9 mouse cellular contexts compared by ENCODE assay signal in the genomic region with DNA sequence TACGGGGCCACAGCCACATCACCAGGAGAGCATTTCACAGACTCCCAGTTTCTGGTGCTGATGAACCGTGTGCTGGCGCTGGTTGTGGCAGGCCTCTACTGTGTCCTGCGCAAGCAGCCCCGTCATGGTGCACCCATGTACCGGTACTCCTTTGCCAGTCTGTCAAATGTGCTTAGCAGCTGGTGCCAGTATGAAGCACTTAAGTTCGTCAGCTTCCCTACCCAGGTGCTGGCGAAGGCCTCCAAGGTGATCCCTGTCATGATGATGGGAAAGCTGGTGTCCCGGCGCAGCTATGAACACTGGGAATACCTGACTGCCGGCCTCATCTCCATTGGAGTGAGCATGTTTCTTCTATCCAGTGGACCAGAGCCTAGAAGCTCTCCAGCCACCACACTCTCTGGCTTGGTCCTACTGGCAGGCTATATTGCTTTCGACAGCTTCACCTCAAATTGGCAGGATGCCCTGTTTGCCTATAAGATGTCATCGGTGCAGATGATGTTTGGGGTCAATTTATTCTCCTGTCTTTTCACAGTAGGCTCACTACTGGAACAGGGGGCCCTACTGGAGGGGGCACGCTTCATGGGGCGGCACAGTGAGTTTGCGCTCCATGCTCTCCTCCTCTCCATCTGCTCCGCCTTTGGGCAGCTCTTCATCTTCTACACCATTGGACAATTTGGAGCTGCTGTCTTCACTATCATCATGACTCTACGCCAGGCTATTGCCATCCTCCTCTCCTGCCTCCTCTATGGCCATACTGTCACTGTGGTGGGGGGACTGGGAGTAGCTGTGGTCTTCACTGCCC. TPM values are rescaled to one million over a fixed set of nuclear protein-coding genes. Genes with fewer than 3 reads are reported as not detected.
A peak's percentile ranks its signal among the peaks of the same experiment; 100 is the strongest.
DNase-seq lines count a peak whose midpoint lies in the region; ATAC-seq and TF ChIP-seq lines count a peak whose summit lies in the region.
"Had no signal": no experiment of that assay in that cellular context is flagged by ENCODE, and none has a peak within 500 bp of the region (broad histone marks: within the 10 kb centered on the region; RNA-seq: fewer than 3 reads in every experiment).

No protein-coding gene starts in this region.

- no peak overlapping the region for H3K9ac ChIP-seq in stomach, embryonic 15.5 days
- no peak overlapping the region for H3K9ac ChIP-seq in stomach, postnatal 0 days (ENCODE audit: low read length)
- no peak overlapping the region for H3K9ac ChIP-seq in limb, embryonic 12.5 days (replicated peaks)

- peaks cover 44% of the 10 kb centered on the region for H3K4me1 ChIP-seq in heart, embryonic 10.5 days
- peaks cover 45% of the 10 kb centered on the region for H3K4me1 ChIP-seq in stomach, embryonic 15.5 days
- no peaks in the 10 kb centered on the region; the same call in 1 of the 2 replicates for H3K4me1 ChIP-seq in stomach, postnatal 0 days (replicated peaks; ENCODE audit: control insufficient read depth, insufficient read depth)
- H3K4me1 ChIP-seq in limb, embryonic 12.5 days (replicated peaks), result peaks cover 32% of the 10 kb centered on the region

- no peak for DNase-seq in heart, embryonic 10.5 days (ENCODE audit: low spot score)
- DNase-seq in heart, postnatal 10 days, result no peak
- no peak for DNase-seq in stomach, postnatal 0 days (ENCODE audit: low spot score)
- no peak for DNase-seq in lung, postnatal 36 days
- DNase-seq in spleen, adult 18-20 months, result no peak
- DNase-seq: gastrocnemius, adult 2 months had no signal

- intact Hi-C loops in heart, postnatal 10 days (cut with DNase I), result no loop called here

- TF ChIP-seq EP300 in stomach, postnatal 0 days (optimal IDR thresholded peaks at IDR 0.05), result no peak

- ATAC-seq in stomach, embryonic 15.5 days (ENCODE audit: insufficient read depth, low FRiP score, low read depth), result no peak
- ATAC-seq in stomach, postnatal 0 days (ENCODE audit: low FRiP score, low TSS enrichment), result no peak
- no peak for ATAC-seq in limb, embryonic 12.5 days (ENCODE audit: insufficient number of reproducible peaks, insufficient read depth, low FRiP score, low TSS enrichment, low read depth)
- no peak for ATAC-seq in activated CD4-positive, CD25-positive, alpha-beta regulatory T cell, adult 4 months

- H3K4me3 ChIP-seq in heart, embryonic 10.5 days, result peak overlapping the region; percentile 15; the same call in 1 of the 2 replicates
- H3K4me3 ChIP-seq in stomach, embryonic 15.5 days (replicated peaks), result no peak overlapping the region
- H3K4me3 ChIP-seq in stomach, postnatal 0 days (ENCODE audit: low read depth, low read length), result no peak overlapping the region
- no peak overlapping the region for H3K4me3 ChIP-seq in limb, embryonic 12.5 days (replicated peaks)
- H3K4me3 ChIP-seq: gastrocnemius, adult 2 months had no signal

- H3K9me3 ChIP-seq in heart, embryonic 10.5 days, result no peaks in the 10 kb centered on the region
- H3K9me3 ChIP-seq in stomach, embryonic 15.5 days, result no peaks in the 10 kb centered on the region
- no peaks in the 10 kb centered on the region for H3K9me3 ChIP-seq in stomach, postnatal 0 days (ENCODE audit: control insufficient read depth, low read length)
- no peaks in the 10 kb centered on the region for H3K9me3 ChIP-seq in limb, embryonic 12.5 days

- WGBS in heart, embryonic 10.5 days, result 73% methylated on average over 18 of the region's 18 CpGs
- 59% methylated on average over 18 of the region's 18 CpGs for WGBS in stomach, embryonic 15.5 days
- WGBS in stomach, postnatal 0 days, result 58% methylated on average over 18 of the region's 18 CpGs
- 68% methylated on average over 18 of the region's 18 CpGs for WGBS in limb, embryonic 12.5 days

- H3K4me2 ChIP-seq in stomach, embryonic 15.5 days, result no peak overlapping the region
- H3K4me2 ChIP-seq in stomach, postnatal 0 days (replicated peaks; ENCODE audit: low read depth), result no peak overlapping the region
- H3K4me2 ChIP-seq in limb, embryonic 12.5 days, result no peak overlapping the region

- no peaks in the 10 kb centered on the region for H3K27me3 ChIP-seq in heart, embryonic 10.5 days (ENCODE audit: insufficient read depth, poor library complexity, severe bottlenecking)
- no peaks in the 10 kb centered on the region for H3K27me3 ChIP-seq in stomach, embryonic 15.5 days (replicated peaks)
- H3K27me3 ChIP-seq in stomach, postnatal 0 days (ENCODE audit: control insufficient read depth, insufficient read depth, low read length), result no peaks in the 10 kb centered on the region
- H3K27me3 ChIP-seq in limb, embryonic 12.5 days, result no peaks in the 10 kb centered on the region

- peaks cover 57% of the 10 kb centered on the region for H3K36me3 ChIP-seq in heart, embryonic 10.5 days
- H3K36me3 ChIP-seq in stomach, embryonic 15.5 days, result peaks cover 52% of the 10 kb centered on the region
- peaks cover 40% of the 10 kb centered on the region for H3K36me3 ChIP-seq in stomach, postnatal 0 days (ENCODE audit: control insufficient read depth, insufficient read depth, low read length)
- H3K36me3 ChIP-seq in limb, embryonic 12.5 days, result peaks cover 67% of the 10 kb centered on the region

- H3K27ac ChIP-seq in heart, embryonic 10.5 days, result peak overlapping the region; percentile 29; the same call in 1 of the 2 replicates
- 0 out of 2 replicates have a peak overlapping the region, but pooled peaks have one; percentile 8 for H3K27ac ChIP-seq in stomach, embryonic 15.5 days
- H3K27ac ChIP-seq in stomach, postnatal 0 days (replicated peaks), result no peak overlapping the region
- peak overlapping the region; percentile 42; the same call in 1 of the 2 replicates for H3K27ac ChIP-seq in limb, embryonic 12.5 days
- H3K27ac ChIP-seq: gastrocnemius, adult 2 months had no signal

- TF ChIP-seq CTCF in stomach, postnatal 0 days (IDR thresholded peaks at IDR 0.05; ENCODE audit: low read depth), result no peak

RNA-seq across cellular contexts. Expression of gene Slc35b2, which starts 2.9 kb away (rescaled TPM):
- 107 and 118 TPM in 2 replicates for polyA plus RNA-seq in heart, embryonic 10.5 days (2016; fragmentation: Nextera tagmentation; extraction: Ambion mirVana)
- total RNA-seq in heart, postnatal 10 days (2021), result 10 to 100 TPM; 34.5 to 36.8 TPM
- 115 and 131 TPM in 2 replicates for polyA plus RNA-seq in stomach, embryonic 15.5 days (2015; fragmentation: Nextera tagmentation; extraction: Ambion mirVana)
- 72.7 and 76.8 TPM in 2 replicates for polyA plus RNA-seq in stomach, postnatal 0 days (2015; fragmentation: Nextera tagmentation; extraction: Ambion mirVana)
- 96.9 and 106 TPM in 2 replicates for polyA plus RNA-seq in limb, embryonic 12.5 days (2016; fragmentation: Nextera tagmentation; extraction: Ambion mirVana)
- polyA plus RNA-seq in activated CD4-positive, CD25-positive, alpha-beta regulatory T cell, adult 4 months (2017; shearing (Covaris generic)), result 10 to 100 TPM; 27.7 to 33.8 TPM

RNA-seq across cellular contexts. Expression of gene Hsp90ab1, which starts 6.5 kb away (rescaled TPM):
- 1,633 and 1,893 TPM in 2 replicates for polyA plus RNA-seq in heart, embryonic 10.5 days (2016; fragmentation: Nextera tagmentation; extraction: Ambion mirVana)
- total RNA-seq in heart, postnatal 10 days (2021), result 1,000 to 10,000 TPM; 1,000 to 1,054 TPM
- 1,532 and 1,551 TPM in 2 replicates for polyA plus RNA-seq in stomach, embryonic 15.5 days (2015; fragmentation: Nextera tagmentation; extraction: Ambion mirVana)
- polyA plus RNA-seq in stomach, postnatal 0 days (2015; fragmentation: Nextera tagmentation; extraction: Ambion mirVana), result 715 and 750 TPM in 2 replicates
- 1,474 and 1,563 TPM in 2 replicates for polyA plus RNA-seq in limb, embryonic 12.5 days (2016; fragmentation: Nextera tagmentation; extraction: Ambion mirVana)
- polyA plus RNA-seq in activated CD4-positive, CD25-positive, alpha-beta regulatory T cell, adult 4 months (2017; shearing (Covaris generic)), result 100 to 1,000 TPM; 836 to 982 TPM

RNA-seq across cellular contexts. Expression of gene Nfkbie, which starts 11.1 kb away (rescaled TPM):
- 2.8 and 3.7 TPM in 2 replicates for polyA plus RNA-seq in heart, embryonic 10.5 days (2016; fragmentation: Nextera tagmentation; extraction: Ambion mirVana)
- 1 to 10 TPM; 1.8 to 2.7 TPM for total RNA-seq in heart, postnatal 10 days (2021)
- 4.3 and 4.4 TPM in 2 replicates for polyA plus RNA-seq in stomach, embryonic 15.5 days (2015; fragmentation: Nextera tagmentation; extraction: Ambion mirVana)
- polyA plus RNA-seq in stomach, postnatal 0 days (2015; fragmentation: Nextera tagmentation; extraction: Ambion mirVana), result 1.6 and 2.0 TPM in 2 replicates
- polyA plus RNA-seq in limb, embryonic 12.5 days (2016; fragmentation: Nextera tagmentation; extraction: Ambion mirVana), result 6.5 and 6.6 TPM in 2 replicates
- 10 to 100 TPM; 28.3 to 50.2 TPM for polyA plus RNA-seq in activated CD4-positive, CD25-positive, alpha-beta regulatory T cell, adult 4 months (2017; shearing (Covaris generic))

RNA-seq across cellular contexts. Expression of gene Tmem151b, which starts 17.1 kb away (rescaled TPM):
- 0.84 and 1.7 TPM in 2 replicates for polyA plus RNA-seq in heart, embryonic 10.5 days (2016; fragmentation: Nextera tagmentation; extraction: Ambion mirVana)
- under 1 TPM; 0.05 to 0.12 TPM for total RNA-seq in heart, postnatal 10 days (2021)
- 2.3 and 2.5 TPM in 2 replicates for polyA plus RNA-seq in stomach, embryonic 15.5 days (2015; fragmentation: Nextera tagmentation; extraction: Ambion mirVana)
- polyA plus RNA-seq in stomach, postnatal 0 days (2015; fragmentation: Nextera tagmentation; extraction: Ambion mirVana), result 0.41 and 0.63 TPM in 2 replicates
- 7.7 and 9.7 TPM in 2 replicates for polyA plus RNA-seq in limb, embryonic 12.5 days (2016; fragmentation: Nextera tagmentation; extraction: Ambion mirVana)
- polyA plus RNA-seq in activated CD4-positive, CD25-positive, alpha-beta regulatory T cell, adult 4 months (2017; shearing (Covaris generic)), result not detected
- total RNA-seq: gastrocnemius, adult 2 months had no signal

RNA-seq across cellular contexts. Expression of gene Slc29a1, which starts 32.8 kb away (rescaled TPM):
- polyA plus RNA-seq in heart, embryonic 10.5 days (2016; fragmentation: Nextera tagmentation; extraction: Ambion mirVana), result 75.0 and 75.1 TPM in 2 replicates
- total RNA-seq in heart, postnatal 10 days (2021), result 10 to 100 TPM; 88.3 to 99.0 TPM
- 83.4 and 88.9 TPM in 2 replicates for polyA plus RNA-seq in stomach, embryonic 15.5 days (2015; fragmentation: Nextera tagmentation; extraction: Ambion mirVana)
- 49.4 and 55.3 TPM in 2 replicates for polyA plus RNA-seq in stomach, postnatal 0 days (2015; fragmentation: Nextera tagmentation; extraction: Ambion mirVana)
- 55.4 and 58.7 TPM in 2 replicates for polyA plus RNA-seq in limb, embryonic 12.5 days (2016; fragmentation: Nextera tagmentation; extraction: Ambion mirVana)
- polyA plus RNA-seq in activated CD4-positive, CD25-positive, alpha-beta regulatory T cell, adult 4 months (2017; shearing (Covaris generic)), result 10 to 100 TPM; 82.3 to 85.3 TPM
